Mouse (Mus musculus) testis, adult 2 months (tissue): ENCODE measurements at regions not wholly inside any gene's neighbourhood (a gene's known extent, or its start where the extent isn't known, plus 50 kb on each side); places are given as distances from the start of the nearest gene placed in this dataset.

ENCODE experiments used
- H3K27ac ChIP-seq: fragments of 200-500 bp; 2 replicates; pipeline ENCODE4 v1.5.1; 2012; ENCODE audit warnings: low read depth, low read length; ENCODE audit not compliant: control insufficient read depth, insufficient read depth
- H3K27me3 ChIP-seq: fragments of 200-500 bp; 2 replicates; pipeline ENCODE4 v1.6.1; 2012; ENCODE audit warnings: mild to moderate bottlenecking, low read length, moderate library complexity; ENCODE audit not compliant: control insufficient read depth, insufficient read depth
- H3K36me3 ChIP-seq: fragments of 200-500 bp; 2 replicates; pipeline ENCODE4 v1.6.1; 2012; ENCODE audit warnings: mild to moderate bottlenecking, low read length; ENCODE audit not compliant: control insufficient read depth, insufficient read depth
- H3K4me1 ChIP-seq: fragments of 200-500 bp; 2 replicates; pipeline ENCODE4 v1.6.1; 2012; ENCODE audit warnings: low read length; ENCODE audit not compliant: control insufficient read depth, insufficient read depth
- H3K4me3 ChIP-seq: fragments of 200-500 bp; 2 replicates; pipeline ENCODE4 v1.5.1; 2012; ENCODE audit warnings: low read depth, mild to moderate bottlenecking, low read length, moderate library complexity, mixed read lengths; ENCODE audit not compliant: control insufficient read depth
- CTCF ChIP-seq: fragments of 200-500 bp; IDR thresholded peaks from 2 replicates; pipeline ENCODE4 v1.5.1; 2012; ENCODE audit warnings: low read depth, mild to moderate bottlenecking, inconsistent platforms, low read length, moderate library complexity; ENCODE audit not compliant: control insufficient read depth, insufficient read depth, insufficient replicate concordance
- POLR2A ChIP-seq: fragments of 200-500 bp; IDR thresholded peaks from 2 replicates; pipeline ENCODE4 v1.6.1; 2012; ENCODE audit warnings: low read depth, mild to moderate bottlenecking, inconsistent platforms, low read length, moderate library complexity; ENCODE audit not compliant: control insufficient read depth

DNA sequence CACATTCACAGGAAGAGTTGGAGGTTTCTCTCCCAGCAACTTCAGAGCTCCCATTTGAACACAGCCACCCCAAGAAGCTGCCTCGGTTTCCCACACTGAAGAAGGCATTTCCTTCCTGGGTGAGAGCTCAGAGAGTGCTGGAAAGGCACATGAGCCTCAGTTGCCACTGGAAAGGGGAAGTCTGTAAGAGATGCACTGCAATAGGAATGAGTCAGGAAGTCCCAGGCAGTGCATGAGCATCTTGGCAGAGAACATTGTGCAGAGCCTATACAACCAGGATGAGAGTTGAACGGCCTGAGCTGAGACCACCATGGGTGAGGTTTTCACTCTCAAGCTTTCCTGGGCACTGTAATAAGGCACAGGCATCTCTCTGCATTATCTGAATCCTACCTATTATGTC lies 244.4 kb downstream of the Irs2 start:
- Histone ChIP-seq H3K27me3 (no peaks in the 10 kb centered on the region), H3K36me3 (no peaks in the 10 kb centered on the region), H3K4me1 (no peaks in the 10 kb centered on the region; the same call in 1 of the 2 replicates), H3K4me3 (no peak overlapping the region), H3K27ac (no peak overlapping the region)
- TF ChIP-seq POLR2A (no peak), CTCF (no peak)

DNA sequence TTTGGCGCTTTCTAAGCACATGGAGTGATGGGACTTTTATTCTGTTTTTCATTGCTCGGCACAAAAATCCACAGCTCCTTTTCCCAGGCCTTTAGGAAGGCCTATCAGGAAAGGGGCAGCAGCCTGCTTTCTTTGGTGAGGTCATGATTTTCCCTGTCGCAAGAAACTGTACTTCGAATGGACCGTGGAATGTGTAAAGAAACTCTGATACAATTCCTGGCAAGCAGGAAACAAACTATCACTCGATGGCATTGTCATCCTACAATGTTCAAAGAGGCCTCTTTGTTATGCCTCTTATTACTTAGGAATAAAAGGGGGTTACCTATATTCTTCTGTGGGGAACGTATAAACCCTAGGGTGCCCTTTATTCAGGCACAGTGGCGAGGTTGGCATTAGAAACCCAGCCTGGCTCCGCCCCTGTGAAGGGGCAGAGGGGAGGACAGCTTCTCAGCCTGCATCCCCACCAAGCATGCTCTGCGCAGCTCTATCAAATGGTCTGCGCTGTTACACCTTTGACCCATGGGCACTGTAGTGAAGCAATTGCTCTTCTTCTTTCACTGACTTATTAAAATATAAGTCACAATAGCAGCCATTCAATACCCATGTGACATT lies 246.5 kb downstream of the Irs2 start:
- no peak for TF ChIP-seq CTCF
- Histone ChIP-seq H3K4me1 (no peaks in the 10 kb centered on the region; the same call in 1 of the 2 replicates), H3K4me3 (no peak overlapping the region), H3K36me3 (no peaks in the 10 kb centered on the region), H3K27ac (no peak overlapping the region), H3K27me3 (no peaks in the 10 kb centered on the region)

DNA sequence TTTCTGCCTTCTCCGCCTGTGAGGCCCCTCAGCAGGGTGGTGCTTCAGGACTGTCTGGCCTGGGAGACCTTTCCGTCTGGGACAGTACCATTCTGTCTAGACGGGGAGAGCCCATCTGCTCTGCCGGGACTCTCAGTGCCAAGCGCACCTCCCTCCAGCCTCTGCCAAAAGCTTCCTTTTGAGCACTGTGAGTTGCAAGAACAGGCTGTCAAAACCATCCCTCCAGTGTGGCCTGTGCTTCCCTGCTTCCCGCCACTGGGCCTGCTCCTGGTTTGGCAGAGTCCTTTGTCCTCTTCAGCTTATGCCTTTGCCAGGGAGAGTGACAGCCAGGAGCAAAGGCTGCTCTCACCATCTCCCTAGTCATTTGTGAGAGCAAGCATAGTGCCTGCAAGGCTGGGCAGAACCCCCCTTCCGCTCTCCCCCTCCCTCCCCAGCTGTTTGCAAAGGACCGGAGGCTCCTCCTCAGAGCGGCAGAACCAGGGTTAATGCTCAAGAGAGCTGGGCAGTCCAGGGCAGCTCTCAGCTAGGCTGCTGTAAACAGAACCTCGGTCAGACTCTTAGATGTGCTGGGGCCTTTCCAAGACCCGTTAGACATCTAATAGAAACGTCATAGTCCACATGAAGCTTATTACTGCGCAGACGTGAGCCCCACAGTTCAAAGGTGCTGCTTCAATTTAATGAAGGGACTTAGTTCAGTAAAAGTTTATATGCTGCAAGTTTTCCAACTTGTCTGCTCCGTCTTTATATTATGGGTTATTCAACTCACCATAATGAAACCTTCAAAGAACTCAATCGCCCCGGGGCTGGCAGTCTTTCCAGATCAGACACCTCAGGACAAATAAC lies 247.2 kb downstream of the Irs2 start:
- Histone ChIP-seq H3K4me3 (no peak overlapping the region), H3K4me1 (no peaks in the 10 kb centered on the region; the same call in 1 of the 2 replicates), H3K27me3 (no peaks in the 10 kb centered on the region), H3K27ac (no peak overlapping the region), H3K36me3 (no peaks in the 10 kb centered on the region)
- TF ChIP-seq CTCF (no peak), POLR2A (no peak)

DNA sequence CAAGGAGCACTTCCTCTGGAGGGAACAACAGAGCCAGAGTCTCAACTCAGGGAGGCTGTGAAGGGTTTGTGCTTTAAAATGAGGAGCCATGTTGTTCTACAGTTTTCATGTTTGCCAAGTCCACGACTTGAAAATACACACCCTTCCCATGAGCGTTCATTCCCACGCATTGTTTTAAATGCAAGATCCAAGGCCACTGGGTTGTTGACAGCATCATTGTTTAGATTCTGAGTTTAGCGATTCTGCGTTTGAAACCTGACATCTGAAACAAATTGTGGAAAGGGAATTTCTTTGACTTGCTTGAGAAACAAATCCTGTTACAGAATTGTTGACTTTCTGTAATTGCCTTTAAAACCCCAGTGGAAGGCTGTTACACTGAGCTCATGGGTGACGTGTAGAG lies 248.0 kb downstream of the Irs2 start:
- Histone ChIP-seq H3K27me3 (no peaks in the 10 kb centered on the region), H3K4me3 (no peak overlapping the region), H3K36me3 (no peaks in the 10 kb centered on the region), H3K4me1 (no peaks in the 10 kb centered on the region; the same call in 1 of the 2 replicates), H3K27ac (no peak overlapping the region)
- TF ChIP-seq POLR2A (no peak), CTCF (no peak)

DNA sequence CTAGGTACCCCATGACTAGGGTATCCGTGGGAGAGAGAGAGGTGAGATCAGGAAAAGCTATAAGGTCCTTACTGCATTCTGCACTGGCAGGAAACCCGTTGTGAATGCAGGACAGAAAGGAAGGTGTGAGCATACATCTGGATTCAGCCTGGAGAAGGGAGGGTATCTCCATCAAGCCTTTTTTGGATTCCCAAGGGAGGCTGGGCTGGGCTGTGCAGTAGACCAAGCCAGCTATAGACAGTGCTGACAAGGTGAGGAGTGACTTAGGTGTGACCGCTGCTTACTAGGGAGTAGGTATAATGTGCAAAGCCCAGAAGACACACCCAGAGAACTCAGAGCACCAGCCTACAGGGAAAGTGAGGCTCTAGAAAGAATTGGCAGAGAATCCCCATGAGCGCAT lies 250.1 kb downstream of the Irs2 start:
- no peaks in the 10 kb centered on the region; the same call in 1 of the 2 replicates for H3K4me1 ChIP-seq
- no peak overlapping the region for H3K4me3 ChIP-seq
- H3K27ac ChIP-seq, result no peak overlapping the region
- H3K36me3 ChIP-seq, result no peaks in the 10 kb centered on the region
- TF ChIP-seq POLR2A (no peak), CTCF (no peak)
- no peaks in the 10 kb centered on the region for H3K27me3 ChIP-seq

DNA sequence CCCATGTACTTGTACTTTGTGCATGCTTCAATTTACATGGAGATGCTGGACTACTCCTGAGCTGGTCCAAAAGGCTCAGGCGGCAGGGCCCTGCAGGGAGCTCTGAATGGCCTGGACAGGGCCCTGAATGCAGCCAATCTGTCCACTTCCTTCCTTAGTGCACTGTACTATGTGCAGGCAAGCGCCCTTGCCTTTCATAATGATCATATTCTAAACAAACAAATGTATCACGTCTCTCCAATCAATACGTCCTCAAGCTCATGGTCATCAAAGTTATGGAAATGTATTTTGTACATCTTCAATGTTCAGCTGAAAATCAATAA lies 253.3 kb downstream of the Irs2 start:
- no peaks in the 10 kb centered on the region for H3K27me3 ChIP-seq
- H3K36me3 ChIP-seq, result no peaks in the 10 kb centered on the region
- TF ChIP-seq CTCF, result no peak
- TF ChIP-seq POLR2A, result no peak
- no peak overlapping the region for H3K4me3 ChIP-seq
- H3K4me1 ChIP-seq, result no peaks in the 10 kb centered on the region
- H3K27ac ChIP-seq, result no peak overlapping the region

DNA sequence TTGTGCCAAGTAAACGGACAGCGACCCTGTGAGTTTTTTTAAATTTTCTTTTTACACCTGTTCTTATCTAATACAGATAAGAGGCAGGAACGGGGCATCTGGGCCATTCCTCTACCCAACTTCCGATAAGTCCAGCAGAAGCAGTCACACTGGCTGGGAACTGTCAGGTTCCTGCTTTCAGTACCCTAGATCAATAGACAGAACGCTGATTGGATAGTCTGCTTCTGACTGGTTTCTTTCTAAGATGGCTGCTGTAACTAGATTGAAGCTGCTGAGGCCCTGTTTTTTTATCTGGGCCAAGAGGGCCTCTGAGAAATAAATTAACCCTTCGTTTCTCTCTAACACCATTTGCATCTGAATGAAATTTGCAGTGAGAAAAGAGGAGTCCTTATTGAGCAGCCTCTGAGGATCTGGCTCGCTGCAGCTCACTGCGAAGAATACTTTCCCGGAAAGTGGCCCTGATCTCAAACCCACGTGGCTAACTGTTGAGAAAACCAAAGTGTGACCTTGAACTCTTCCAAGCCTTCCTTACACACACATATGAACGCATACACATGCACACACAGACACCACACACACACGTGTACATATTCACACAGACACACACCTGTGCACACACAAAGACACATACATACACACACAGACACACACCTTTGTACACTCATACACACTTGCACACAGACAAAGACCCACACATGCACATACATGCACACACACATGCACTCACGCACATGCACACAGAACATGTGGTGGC lies 253.8 kb downstream of the Irs2 start:
- H3K4me3 ChIP-seq, result no peak overlapping the region
- H3K36me3 ChIP-seq, result no peaks in the 10 kb centered on the region
- H3K4me1 ChIP-seq, result no peaks in the 10 kb centered on the region
- TF ChIP-seq POLR2A (no peak), CTCF (no peak)
- no peak overlapping the region for H3K27ac ChIP-seq
- H3K27me3 ChIP-seq, result no peaks in the 10 kb centered on the region
